Mouse (Mus musculus) limb, embryonic 14.5 days (tissue): ENCODE measurements at regions not wholly inside any gene's neighbourhood (a gene's known extent, or its start where the extent isn't known, plus 50 kb on each side); places are given as distances from the start of the nearest gene placed in this dataset.

Experiments
- ATAC-seq: fragments of 200-750 bp; cut with Nextera tagmentation; 2 replicates; pipeline ENCODE4 v1.8.0; 2017; ENCODE audit warnings: low read depth, moderate number of reproducible peaks, moderate TSS enrichment; ENCODE audit not compliant: low FRiP score
- DNase-seq: peaks from one replicate; pipeline ENCODE4 v3.0.0-alpha.2; 2015; ENCODE audit warnings: low spot score
- H3K27ac ChIP-seq: fragments of 300-500 bp; sonication (generic); replicated peaks from 2 replicates; pipeline ENCODE4 v1.5.1; 2014; ENCODE audit warnings: low read depth, mild to moderate bottlenecking, low read length, moderate library complexity, mixed read lengths
- H3K27me3 ChIP-seq: fragments of 300-500 bp; sonication (generic); 2 replicates; pipeline ENCODE4 v1.6.1; 2014; ENCODE audit warnings: low read length, mixed read lengths; ENCODE audit not compliant: control insufficient read depth, insufficient read depth
- H3K36me3 ChIP-seq: fragments of 300-500 bp; sonication (generic); 2 replicates; pipeline ENCODE4 v1.6.1; 2014; ENCODE audit warnings: mild to moderate bottlenecking, low read length, moderate library complexity, mixed read lengths; ENCODE audit not compliant: control insufficient read depth, insufficient read depth
- H3K4me1 ChIP-seq: fragments of 300-500 bp; sonication (generic); 2 replicates; pipeline ENCODE4 v1.6.1; 2014; ENCODE audit warnings: antibody characterized with exemption, low read length, mixed read lengths; ENCODE audit not compliant: control insufficient read depth, insufficient read depth
- H3K4me2 ChIP-seq: fragments of 300-500 bp; sonication (generic); replicated peaks from 2 replicates; pipeline ENCODE4 v1.6.1; 2014; ENCODE audit warnings: low read depth, mild to moderate bottlenecking, low read length, moderate library complexity; ENCODE audit not compliant: severe bottlenecking
- H3K4me3 ChIP-seq: fragments of 300-500 bp; sonication (generic); replicated peaks from 2 replicates; pipeline ENCODE4 v1.5.1; 2014; ENCODE audit warnings: low read length
- H3K9ac ChIP-seq: fragments of 300-500 bp; sonication (generic); 2 replicates; pipeline ENCODE4 v1.6.1; 2014; ENCODE audit warnings: mild to moderate bottlenecking, low read depth, low read length, moderate library complexity; ENCODE audit not compliant: severe bottlenecking
- H3K9me3 ChIP-seq: fragments of 300-500 bp; sonication (generic); 2 replicates; pipeline ENCODE4 v1.6.1; 2016; ENCODE audit warnings: low read length; ENCODE audit not compliant: control insufficient read depth
- POLR2A ChIP-seq: fragments of 200-500 bp; IDR thresholded peaks from 2 replicates; pipeline ENCODE4 v1.8.0; 2012; ENCODE audit warnings: inconsistent platforms, mild to moderate bottlenecking, moderate library complexity, borderline replicate concordance; ENCODE audit not compliant: insufficient read depth, insufficient read length; ENCODE audit errors: extremely low read depth
- WGBS: fragments of 180-500 bp; shearing (Covaris S2); extraction: QIAGEN DNeasy Blood & Tissue Kit; methylation state at CpG from one replicate; pipeline ENCODE4 v1.1.7; 2014; 5-methylcytosine and 5-hydroxymethylcytosine counted together

GRCm38 (mm10) chr5:75880088-75880684 is 98.1 kb downstream of the Kdr start:
- no peaks in the 10 kb centered on the region for H3K36me3 ChIP-seq
- H3K9me3 ChIP-seq: peaks cover 4% of the 10 kb centered on the region; the same call in 1 of the 2 replicates
- DNase-seq (no peak), ATAC-seq (no peak)
- no peak for TF ChIP-seq POLR2A
- peak overlapping the region; percentile 4; the same call in 1 of the 2 replicates for H3K9ac ChIP-seq
- H3K4me3 ChIP-seq: no peak overlapping the region
- WGBS: 42% methylated on average over 10 of the region's 10 CpGs
- no peaks in the 10 kb centered on the region for H3K27me3 ChIP-seq
- H3K4me1 ChIP-seq: peaks cover 6% of the 10 kb centered on the region
- H3K27ac ChIP-seq: 0 out of 2 replicates have a peak overlapping the region, but pooled peaks have one; percentile 43
- H3K4me2 ChIP-seq: no peak overlapping the region

GRCm38 (mm10) chr5:75878361-75878760 is 99.9 kb downstream of the Kdr start:
- DNase-seq (peak; percentile 28), ATAC-seq (no peak)
- Histone ChIP-seq H3K27me3 (no peaks in the 10 kb centered on the region), H3K4me2 (no peak overlapping the region), H3K36me3 (no peaks in the 10 kb centered on the region), H3K9me3 (peaks cover 4% of the 10 kb centered on the region; the same call in 1 of the 2 replicates), H3K4me1 (peaks cover 6% of the 10 kb centered on the region), H3K27ac (no peak overlapping the region), H3K9ac (no peak overlapping the region), H3K4me3 (no peak overlapping the region)
- no peak for TF ChIP-seq POLR2A
- whole genome bisulfite sequencing: 57% methylated on average over 8 of the region's 8 CpGs

- 93% methylated on average over 4 of the region's 4 CpGs for WGBS
- H3K9me3 ChIP-seq: peaks cover 4% of the 10 kb centered on the region; the same call in 1 of the 2 replicates
- H3K4me3 ChIP-seq: no peak overlapping the region
- no peaks in the 10 kb centered on the region for H3K27me3 ChIP-seq
- no peak for TF ChIP-seq POLR2A
- H3K4me2 ChIP-seq: no peak overlapping the region
- H3K4me1 ChIP-seq: peaks cover 6% of the 10 kb centered on the region
- ATAC-seq: no peak
- no peak overlapping the region for H3K9ac ChIP-seq
- H3K27ac ChIP-seq: no peak overlapping the region
- H3K36me3 ChIP-seq: no peaks in the 10 kb centered on the region
- DNase-seq: no peak
Observed at GRCm38 (mm10) chr5:75877609-75877971, 100.7 kb downstream of the Kdr start.

- DNase-seq (no peak), ATAC-seq (no peak)
- Histone ChIP-seq H3K9me3 (peaks cover 4% of the 10 kb centered on the region; the same call in 1 of the 2 replicates), H3K4me3 (no peak overlapping the region), H3K9ac (no peak overlapping the region), H3K27me3 (no peaks in the 10 kb centered on the region), H3K27ac (no peak overlapping the region), H3K36me3 (no peaks in the 10 kb centered on the region), H3K4me1 (peaks cover 6% of the 10 kb centered on the region), H3K4me2 (no peak overlapping the region)
- no peak for TF ChIP-seq POLR2A
- 71% methylated on average over 9 of the region's 9 CpGs for WGBS
Observed at GRCm38 (mm10) chr5:75876871-75877608, 101.2 kb downstream of the Kdr start.

- no peaks in the 10 kb centered on the region for H3K4me1 ChIP-seq
- no peak overlapping the region for H3K27ac ChIP-seq
- no peaks in the 10 kb centered on the region for H3K36me3 ChIP-seq
- H3K4me2 ChIP-seq: no peak overlapping the region
- no peaks in the 10 kb centered on the region for H3K9me3 ChIP-seq
- H3K9ac ChIP-seq: no peak overlapping the region
- no peaks in the 10 kb centered on the region for H3K27me3 ChIP-seq
- ATAC-seq: peak; percentile 62; the same call in 1 of the 2 replicates
- WGBS: 31% methylated on average over 8 of the region's 8 CpGs
- DNase-seq: peak; percentile 81
- H3K4me3 ChIP-seq: no peak overlapping the region
- TF ChIP-seq POLR2A: no peak
Observed at GRCm38 (mm10) chr5:75871120-75871519, 107.1 kb downstream of the Kdr start.
